Mouse (Mus musculus): ENCODE measurements around the gene Plekha6.

The Plekha6 gene

GRCm38 (mm10) chr1:133183141-133183925 is 19.3 kb downstream of the Plekha6 start:
- no peak for DNase-seq

- DNase-seq = no peak
Measured at GRCm38 (mm10) chr1:133187948-133188680, 24.1 kb downstream of the Plekha6 start.

- no peak for DNase-seq
Measured at GRCm38 (mm10) chr1:133188719-133189118, 24.7 kb downstream of the Plekha6 start.

GRCm38 (mm10) chr1:133189471-133189870 is 25.5 kb downstream of the Plekha6 start:
- DNase-seq = no peak

- peak; percentile 40 for DNase-seq
Measured at GRCm38 (mm10) chr1:133190550-133190949, 26.5 kb downstream of the Plekha6 start.

GRCm38 (mm10) chr1:133196181-133196580 is 32.2 kb downstream of the Plekha6 start:
- DNase-seq = no peak

GRCm38 (mm10) chr1:133197266-133197665 is 33.3 kb downstream of the Plekha6 start:
- no peak for DNase-seq

- no peak for DNase-seq
Measured at GRCm38 (mm10) chr1:133199706-133200105, 35.7 kb downstream of the Plekha6 start.

- DNase-seq = no peak
Measured at GRCm38 (mm10) chr1:133201499-133201898, 37.5 kb downstream of the Plekha6 start.

- DNase-seq = no peak
Measured at GRCm38 (mm10) chr1:133203701-133204100, 39.7 kb downstream of the Plekha6 start.

- DNase-seq = no peak
Measured at GRCm38 (mm10) chr1:133204341-133204849, 40.4 kb downstream of the Plekha6 start.

GRCm38 (mm10) chr1:133204985-133205384 is 41.0 kb downstream of the Plekha6 start:
- DNase-seq = no peak

- DNase-seq = no peak
Measured at GRCm38 (mm10) chr1:133208086-133208815, 44.2 kb downstream of the Plekha6 start.

GRCm38 (mm10) chr1:133209036-133209435 is 45.0 kb downstream of the Plekha6 start:
- no peak for DNase-seq

- DNase-seq = no peak
Measured at GRCm38 (mm10) chr1:133209482-133209881, 45.5 kb downstream of the Plekha6 start.

- no peak for DNase-seq
Measured at GRCm38 (mm10) chr1:133209901-133210516, 46.0 kb downstream of the Plekha6 start.

GRCm38 (mm10) chr1:133210766-133211165 is 46.8 kb downstream of the Plekha6 start:
- DNase-seq = no peak

- no peak for DNase-seq
Measured at GRCm38 (mm10) chr1:133212273-133212672, 48.3 kb downstream of the Plekha6 start.

- DNase-seq = no peak
Measured at GRCm38 (mm10) chr1:133213098-133213497, 49.1 kb downstream of the Plekha6 start.

- no peak for DNase-seq
Measured at GRCm38 (mm10) chr1:133213901-133214300, 49.9 kb downstream of the Plekha6 start.

GRCm38 (mm10) chr1:133214672-133215359 is 50.8 kb downstream of the Plekha6 start:
- DNase-seq = no peak

- no peak for DNase-seq
Measured at GRCm38 (mm10) chr1:133215360-133215700, 51.3 kb downstream of the Plekha6 start.
